Mouse (Mus musculus) heart, adult 9 months (tissue): Measurements from ENCODE around the gene Vps13d.

Experiments
- DNase-seq, 2 experiments: peaks; one replicate each; pipeline ENCODE4 v3.0.0; 2022; ENCODE audit warnings: low spot score in 2 of 2

Vps13d gene

DNA sequence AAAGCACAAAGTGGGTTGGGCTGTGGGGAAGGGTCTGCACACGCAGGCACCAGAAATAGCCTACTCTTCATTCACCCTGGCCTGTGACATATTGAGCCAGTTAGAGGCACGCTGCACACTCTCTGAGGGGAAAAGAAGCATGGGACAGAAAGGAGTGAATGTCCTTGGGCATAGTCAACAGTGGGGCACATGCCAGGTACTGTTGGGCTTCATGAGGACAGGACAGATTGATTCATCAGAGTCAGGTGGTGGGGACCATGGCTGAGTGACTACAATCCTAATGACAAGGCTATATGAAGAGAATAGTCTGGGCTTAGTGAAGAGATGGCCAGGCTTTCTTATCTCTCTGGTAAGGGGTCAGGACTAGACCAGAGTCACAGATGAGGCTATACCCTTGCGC lies 252.4 kb downstream of the Vps13d start:
- DNase-seq, result no peak

GRCm38 (mm10) chr4:144940796-144941462 lies 253.9 kb downstream of the Vps13d start:
- DNase-seq, result no peak

- DNase-seq, result no peak
Measured at GRCm38 (mm10) chr4:144939847-144940411, 254.9 kb downstream of the Vps13d start.

DNA sequence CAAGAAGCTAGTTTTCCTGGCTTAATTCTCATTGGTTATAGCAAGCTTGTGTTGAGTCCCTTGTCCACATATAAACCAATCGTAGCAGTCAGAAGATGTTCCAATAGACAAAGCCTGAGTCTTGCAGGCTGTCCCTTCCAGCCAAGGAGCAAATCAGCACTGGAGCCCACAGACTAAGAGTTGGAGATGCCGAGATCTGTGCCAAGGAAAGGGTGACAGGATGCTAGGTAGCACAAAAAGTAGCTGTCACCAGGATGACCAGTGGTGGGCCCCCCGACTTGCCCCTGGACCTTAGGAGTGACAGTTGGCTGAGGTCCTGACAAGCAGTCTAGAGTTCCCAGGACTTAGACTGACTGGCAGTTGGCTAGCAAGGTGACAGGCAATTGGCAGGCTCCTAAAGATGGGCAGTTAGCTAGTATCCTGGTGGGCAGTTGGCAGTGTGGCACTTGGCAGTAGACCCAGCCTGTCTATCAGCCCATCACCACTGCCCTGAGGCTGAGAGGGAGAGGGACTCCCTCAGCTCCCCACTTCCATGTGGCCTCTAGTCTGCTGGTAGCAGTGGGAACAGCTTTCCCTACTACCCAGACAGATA lies 258.1 kb downstream of the Vps13d start:
- DNase-seq, result no peak

GRCm38 (mm10) chr4:144934501-144934900 lies 260.3 kb downstream of the Vps13d start:
- DNase-seq, result no peak

DNA sequence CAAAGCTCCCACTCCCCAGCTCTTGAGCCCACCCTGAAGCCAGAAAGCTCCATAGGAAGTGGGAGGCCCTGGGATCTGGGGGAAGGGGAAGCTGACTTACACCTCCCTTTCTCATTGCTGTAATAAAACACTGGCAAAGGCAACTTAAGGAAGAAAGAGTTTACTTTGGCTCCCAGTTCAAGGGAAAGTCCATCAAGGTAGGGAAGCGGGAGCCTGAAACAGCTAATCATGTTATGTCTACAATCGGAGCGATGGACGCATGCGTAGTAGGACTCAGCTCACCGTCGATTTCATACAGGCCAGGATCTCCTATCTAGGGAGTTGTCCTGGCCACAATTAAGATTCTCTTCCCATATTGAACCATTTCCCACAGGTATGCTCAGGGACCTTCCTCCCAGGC lies 263.6 kb downstream of the Vps13d start:
- no peak for DNase-seq

GRCm38 (mm10) chr4:144930366-144930765 lies 264.4 kb downstream of the Vps13d start:
- peak; percentile 92 to 94 for DNase-seq

DNA sequence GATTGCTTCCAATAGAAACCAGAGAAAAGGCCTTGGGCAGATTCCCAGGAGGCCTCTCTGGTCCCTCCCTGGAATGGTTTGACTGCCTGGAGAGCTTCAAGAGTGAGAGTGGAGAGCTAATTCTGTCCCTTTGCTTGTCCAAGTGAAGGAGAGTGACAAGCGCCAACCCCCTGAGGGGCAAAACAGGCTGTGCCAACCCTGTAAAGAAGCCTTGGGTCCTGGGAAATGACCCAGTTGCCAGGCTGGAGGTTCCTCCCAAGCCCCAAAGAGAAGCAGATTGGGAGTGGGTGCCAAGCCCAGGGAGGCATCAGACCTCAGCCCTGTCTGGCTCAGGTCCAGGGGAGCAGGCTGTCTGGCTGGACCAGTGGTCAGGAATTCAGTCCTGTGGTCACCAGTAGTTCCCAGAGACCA lies 265.0 kb downstream of the Vps13d start:
- peak; percentile 76 to 86 for DNase-seq

- DNase-seq, result no peak
Measured at GRCm38 (mm10) chr4:144928693-144929436, 265.9 kb downstream of the Vps13d start.
